Mouse (Mus musculus): Measurements from ENCODE around the gene Ano10. TPM values are rescaled to one million over a fixed set of nuclear protein-coding genes. Genes with fewer than 3 reads are reported as not detected.

Gene Ano10
- 24.8 TPM for polyA plus RNA-seq (2014; fragmentation: Illumina TruSeq; extraction: RNeasy Lipid Tissue Mini Kit (QIAGEN cat#74804); ENCODE audit: low read depth, low replicate concordance)

DNA sequence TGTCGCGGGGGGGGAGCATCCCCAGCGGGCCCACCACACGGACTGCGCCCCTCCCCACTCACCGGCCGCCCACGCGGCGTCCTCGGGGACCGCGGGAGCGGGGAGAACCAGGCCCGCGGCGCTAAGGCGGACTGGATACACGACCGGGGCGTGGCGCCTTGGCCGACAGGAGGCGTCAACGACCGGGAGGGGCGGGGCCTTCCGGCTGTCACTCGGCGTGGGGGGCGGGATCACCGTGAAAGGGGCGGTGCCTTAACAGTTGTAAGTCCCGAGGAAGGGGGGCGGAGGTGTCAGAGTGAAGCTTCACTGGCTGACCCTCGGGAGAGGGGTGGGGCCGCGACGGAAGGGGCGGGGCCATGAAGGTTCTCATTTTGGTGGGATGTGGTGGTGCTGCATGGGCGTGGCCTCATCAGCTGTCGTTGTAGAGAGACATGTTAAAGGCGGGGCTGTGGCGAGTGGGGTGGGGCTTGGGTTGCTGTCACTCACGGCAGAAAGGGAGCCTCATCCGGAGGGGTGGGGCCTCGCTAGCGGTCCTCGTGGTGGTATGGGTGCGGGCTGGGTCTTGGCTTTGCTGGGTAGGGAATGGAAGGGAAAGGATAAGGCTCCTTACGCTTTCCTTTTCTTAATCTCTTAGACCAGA is at the start of gene Ano10:
Gene Ano10 (minus strand): TSS at position 182 of the 640 bp plus-strand sequence.

Other genes starting within 250 kb of the Ano10 start
- gene Snrk, start 177.2 kb downstream of the Ano10 start, polyA plus RNA-seq (2014; fragmentation: Illumina TruSeq; extraction: RNeasy Lipid Tissue Mini Kit (QIAGEN cat#74804); ENCODE audit: low read depth, low replicate concordance), result 25.6 TPM
- 392 TPM for gene Abhd5, start 57.2 kb upstream of the Ano10 start, polyA plus RNA-seq (2014; fragmentation: Illumina TruSeq; extraction: RNeasy Lipid Tissue Mini Kit (QIAGEN cat#74804); ENCODE audit: low read depth, low replicate concordance)

All from testis, adult 10 weeks (tissue).